Mouse (Mus musculus) heart, postnatal 14 days (tissue): ENCODE data around the gene Fcor. TPM values are rescaled to one million over a fixed set of nuclear protein-coding genes. Genes with fewer than 3 reads are reported as not detected.

Experiments used
- DNase-seq, 2 experiments: peaks; one replicate each; pipeline ENCODE4 v3.0.0; 2021 to 2022
- intact Hi-C: fragments of 180-260 bp; cut with DNase I; formaldehyde crosslinking; loops from one replicate; pipeline ENCODE4 v1.15.1; 2025
- long read RNA-seq, 2 experiments: library from polyadenylated mRNA; stranded (forward); transcript quantifications; one replicate each; pipeline ENCODE4 v2.0.0; 2021
- total RNA-seq, 2 experiments: library from RNA; stranded (reverse); gene quantifications; 2 replicates each; pipeline ENCODE4 v1.2.3; 2021

Fcor gene
- 1 to 10 TPM in 1 of 2 experiments, under 1 TPM in 1; 0.90 to 1.5 TPM for total RNA-seq
- long read RNA-seq, experiment 1: 0 reads
- long read RNA-seq, experiment 2: 0 reads

- intact Hi-C loops: loop anchor here (1.0 to 10.0 kb wide), 3 partner anchors 113 to 317 kb away; partner anchors contain the start of genes A430078G23Rik and Pex11g
- peak; percentile 78 to 88 for DNase-seq
Observed at GRCm38 (mm10) chr8:3671980-3672491, at the start of gene Fcor. TSS of gene Fcor (minus strand) at chr8:3672362.

- intact Hi-C loops: no loop called here
Observed at GRCm38 (mm10) chr8:3721041-3721440, 48.9 kb upstream of the Fcor start.

GRCm38 (mm10) chr8:3720551-3720950 lies 48.4 kb upstream of the Fcor start, which contains the start of gene Clec4g:
TSS of gene Clec4g (minus strand) at chr8:3720651.
- intact Hi-C loops: no loop called here
- DNase-seq: no peak

More at GRCm38 (mm10) chr8:3721041-3721440, 48.9 kb upstream of the Fcor start:
- no peak for DNase-seq

GRCm38 (mm10) chr8:3718559-3718958 lies 46.4 kb upstream of the Fcor start:
- intact Hi-C loops: loop anchor here (5.0 kb wide), 2 partner anchors 239 to 869 kb away; no protein-coding TSS in a partner anchor
- DNase-seq: peak; percentile 71 to 80

- DNase-seq: peak in 1 of 2 experiments; percentile 23
- intact Hi-C loops: loop anchor here (5.0 kb wide), 2 partner anchors 240 to 870 kb away; no protein-coding TSS in a partner anchor
Observed at GRCm38 (mm10) chr8:3717321-3717954, 45.3 kb upstream of the Fcor start.

- intact Hi-C loops: no loop called here
- DNase-seq: no peak
Observed at GRCm38 (mm10) chr8:3711646-3712045, 39.5 kb upstream of the Fcor start.

GRCm38 (mm10) chr8:3710312-3710711 lies 38.1 kb upstream of the Fcor start:
- intact Hi-C loops: no loop called here
- no peak for DNase-seq

GRCm38 (mm10) chr8:3707611-3708010 lies 35.4 kb upstream of the Fcor start:
- no peak for DNase-seq
- intact Hi-C loops: no loop called here

- DNase-seq: no peak
- intact Hi-C loops: no loop called here
Observed at GRCm38 (mm10) chr8:3705711-3706110, 33.5 kb upstream of the Fcor start.

- intact Hi-C loops: no loop called here
- no peak for DNase-seq
Observed at GRCm38 (mm10) chr8:3701491-3701890, 29.3 kb upstream of the Fcor start.

GRCm38 (mm10) chr8:3694121-3694520 lies 22.0 kb upstream of the Fcor start, which contains the start of gene Fcer2a:
TSS of gene Fcer2a (minus strand) at chr8:3694175.
- intact Hi-C loops: no loop called here

GRCm38 (mm10) chr8:3690774-3691173 lies 18.6 kb upstream of the Fcor start:
- DNase-seq: no peak
- intact Hi-C loops: no loop called here

More at GRCm38 (mm10) chr8:3694121-3694520, 22.0 kb upstream of the Fcor start, which contains the start of gene Fcer2a:
- no peak for DNase-seq

GRCm38 (mm10) chr8:3687537-3687936 lies 15.4 kb upstream of the Fcor start:
- DNase-seq: no peak
- intact Hi-C loops: no loop called here

GRCm38 (mm10) chr8:3685422-3685821 lies 13.3 kb upstream of the Fcor start:
- DNase-seq: no peak
- intact Hi-C loops: no loop called here

- intact Hi-C loops: no loop called here
- no peak for DNase-seq
Observed at GRCm38 (mm10) chr8:3684530-3684929, 12.4 kb upstream of the Fcor start.

- DNase-seq: peak in 1 of 2 experiments; percentile 35
Observed at GRCm38 (mm10) chr8:3683408-3684176, 11.4 kb upstream of the Fcor start.

GRCm38 (mm10) chr8:3682435-3682834 lies 10.3 kb upstream of the Fcor start:
- DNase-seq: no peak
- intact Hi-C loops: no loop called here

More at GRCm38 (mm10) chr8:3683408-3684176, 11.4 kb upstream of the Fcor start:
- intact Hi-C loops: no loop called here

GRCm38 (mm10) chr8:3679656-3680055 lies 7.5 kb upstream of the Fcor start:
- intact Hi-C loops: loop anchor here (5.0 to 10.0 kb wide), 3 partner anchors 57 to 325 kb away; partner anchors contain the start of genes A430078G23Rik, Pet100, Pex11g and Xab2
- no peak for DNase-seq

- DNase-seq: no peak
- intact Hi-C loops: loop anchor here (5.0 to 10.0 kb wide), 3 partner anchors 57 to 324 kb away; partner anchors contain the start of genes A430078G23Rik, Pet100, Pex11g and Xab2
Observed at GRCm38 (mm10) chr8:3679236-3679635, 7.1 kb upstream of the Fcor start.

GRCm38 (mm10) chr8:3678831-3679230 lies 6.7 kb upstream of the Fcor start:
- no peak for DNase-seq
- intact Hi-C loops: loop anchor here (5.0 to 10.0 kb wide), 3 partner anchors 57 to 324 kb away; partner anchors contain the start of genes A430078G23Rik, Pet100, Pex11g and Xab2
